Mouse (Mus musculus): ENCODE data around the gene 4931414P19Rik. TPM values are rescaled to one million over a fixed set of nuclear protein-coding genes. Genes with fewer than 3 reads are reported as not detected.
A peak's percentile ranks its signal among the peaks of the same experiment; 100 is the strongest.

Gene 4931414P19Rik
- total RNA-seq, 2 experiments from 2014 or later, result 1.5 to 3.3 TPM

- DNase-seq, result no peak
- intact Hi-C loops (cut with DNase I), result no loop called here
Observed at GRCm38 (mm10) chr14:54594055-54594454, 11.7 kb downstream of the 4931414P19Rik start.

GRCm38 (mm10) chr14:54592319-54592934, 13.4 kb downstream of the 4931414P19Rik start:
- DNase-seq, result no peak
- intact Hi-C loops (cut with DNase I), result no loop called here

- DNase-seq, result no peak
- intact Hi-C loops (cut with DNase I), result no loop called here
Observed at GRCm38 (mm10) chr14:54591056-54591455, 14.7 kb downstream of the 4931414P19Rik start.

GRCm38 (mm10) chr14:54583681-54584338, 22.0 kb downstream of the 4931414P19Rik start:
- peak in 1 of 2 experiments; percentile 49 for DNase-seq
- intact Hi-C loops (cut with DNase I), result loop anchor here (2.0 kb wide), 1 partner anchor 59 kb away; no protein-coding TSS in a partner anchor

GRCm38 (mm10) chr14:54582536-54582935, 23.3 kb downstream of the 4931414P19Rik start:
- DNase-seq, result no peak
- intact Hi-C loops (cut with DNase I), result loop anchor here (2.0 kb wide), 1 partner anchor 60 kb away; no protein-coding TSS in a partner anchor

GRCm38 (mm10) chr14:54579638-54580037, 26.2 kb downstream of the 4931414P19Rik start:
- intact Hi-C loops (cut with DNase I), result no loop called here
- no peak for DNase-seq

- no peak for DNase-seq
- intact Hi-C loops (cut with DNase I), result no loop called here
Observed at GRCm38 (mm10) chr14:54578063-54578462, 27.7 kb downstream of the 4931414P19Rik start.

- intact Hi-C loops (cut with DNase I), result no loop called here
- peak; percentile 84 to 87 for DNase-seq
Observed at GRCm38 (mm10) chr14:54577089-54577982, 28.5 kb downstream of the 4931414P19Rik start, which contains the start of gene Ajuba. Gene Ajuba (minus strand): TSS chr14:54577558.

- DNase-seq, result no peak
- intact Hi-C loops (cut with DNase I), result no loop called here
Observed at GRCm38 (mm10) chr14:54576241-54577088, 29.3 kb downstream of the 4931414P19Rik start.

GRCm38 (mm10) chr14:54575631-54576030, 30.2 kb downstream of the 4931414P19Rik start:
- DNase-seq, result peak in 1 of 2 experiments; percentile 51
- intact Hi-C loops (cut with DNase I), result no loop called here

GRCm38 (mm10) chr14:54575031-54575430, 30.8 kb downstream of the 4931414P19Rik start:
- no peak for DNase-seq
- intact Hi-C loops (cut with DNase I), result no loop called here

GRCm38 (mm10) chr14:54574253-54574652, 31.5 kb downstream of the 4931414P19Rik start:
- intact Hi-C loops (cut with DNase I), result no loop called here
- no peak for DNase-seq

GRCm38 (mm10) chr14:54572790-54573736, 32.7 kb downstream of the 4931414P19Rik start:
- DNase-seq, result no peak
- intact Hi-C loops (cut with DNase I), result no loop called here

- no peak for DNase-seq
- intact Hi-C loops (cut with DNase I), result no loop called here
Observed at GRCm38 (mm10) chr14:54572122-54572521, 33.7 kb downstream of the 4931414P19Rik start.

GRCm38 (mm10) chr14:54569451-54570392, 36.1 kb downstream of the 4931414P19Rik start:
- no peak for DNase-seq

GRCm38 (mm10) chr14:54568694-54569414, 36.9 kb downstream of the 4931414P19Rik start:
- DNase-seq, result peak; percentile 44 to 60
- intact Hi-C loops (cut with DNase I), result loop anchor here (1.0 kb wide), 1 partner anchor 72 kb away; the partner anchor contains the start of gene Cdh24

More at GRCm38 (mm10) chr14:54569451-54570392, 36.1 kb downstream of the 4931414P19Rik start:
- intact Hi-C loops (cut with DNase I), result loop anchor here (1.0 kb wide), 1 partner anchor 72 kb away; the partner anchor contains the start of gene Cdh24

All from gastrocnemius, postnatal 36 days (tissue).